Mouse (Mus musculus) 3T3-L1 (cell line): ENCODE data around the gene Cutc.

Source experiments
- DNase-seq: peaks from one replicate; pipeline ENCODE4 v3.0.0-alpha.2; 2015; ENCODE audit warnings: low read depth, low spot score

The Cutc gene

GRCm38 (mm10) chr19:43752489-43753225, at the start of gene Cutc, which contains the start of gene Cox15:
TSS of gene Cutc (plus strand) at chr19:43752996.
TSS of gene Cox15 (minus strand) at chr19:43753000.
- DNase-seq: peak; percentile 95

- no peak for DNase-seq
Measured at GRCm38 (mm10) chr19:43704211-43704610, 48.6 kb upstream of the Cutc start.

GRCm38 (mm10) chr19:43704787-43705497, 47.9 kb upstream of the Cutc start:
- no peak for DNase-seq

DNA sequence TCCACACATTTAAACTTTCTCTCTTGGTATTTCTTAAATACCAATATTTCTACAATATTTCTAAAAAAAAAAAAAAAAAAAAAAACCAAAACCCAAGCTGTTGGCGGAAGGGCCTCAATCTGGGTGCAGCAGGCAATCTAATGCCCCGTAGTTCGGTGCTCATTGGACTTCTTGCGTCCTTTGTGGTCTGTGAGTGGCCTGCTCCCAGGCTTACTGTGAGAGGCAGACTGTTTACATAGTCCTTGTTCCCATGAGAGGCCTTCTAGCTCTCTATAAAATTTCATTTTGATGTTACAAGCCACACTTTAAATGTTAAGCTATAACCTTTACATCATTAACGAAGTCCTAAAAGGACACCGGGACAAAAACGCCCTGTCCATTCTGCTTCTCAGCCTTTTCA, 44.6 kb upstream of the Cutc start:
- no peak for DNase-seq

DNA sequence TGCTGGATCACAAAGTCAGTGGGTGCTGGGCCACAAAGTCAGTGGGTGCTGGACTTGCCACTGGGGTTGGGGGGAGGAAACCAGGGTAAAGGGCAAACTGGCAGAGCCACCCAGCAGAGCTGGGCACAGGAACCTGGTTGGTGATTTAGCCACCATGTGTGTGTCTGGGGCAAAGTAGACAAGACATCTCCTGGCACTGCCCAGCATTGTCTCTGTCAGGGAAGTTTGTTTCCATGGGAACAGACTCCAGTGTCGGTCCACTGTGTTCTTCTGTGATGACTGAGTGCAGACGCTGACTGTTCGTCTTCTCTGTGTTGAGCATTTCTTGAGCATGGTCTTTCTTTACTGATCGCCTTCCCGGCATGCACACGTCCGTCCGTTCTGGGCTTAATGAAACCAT, 43.5 kb upstream of the Cutc start:
- DNase-seq: no peak

GRCm38 (mm10) chr19:43711159-43711916, 41.5 kb upstream of the Cutc start:
- DNase-seq: no peak

DNA sequence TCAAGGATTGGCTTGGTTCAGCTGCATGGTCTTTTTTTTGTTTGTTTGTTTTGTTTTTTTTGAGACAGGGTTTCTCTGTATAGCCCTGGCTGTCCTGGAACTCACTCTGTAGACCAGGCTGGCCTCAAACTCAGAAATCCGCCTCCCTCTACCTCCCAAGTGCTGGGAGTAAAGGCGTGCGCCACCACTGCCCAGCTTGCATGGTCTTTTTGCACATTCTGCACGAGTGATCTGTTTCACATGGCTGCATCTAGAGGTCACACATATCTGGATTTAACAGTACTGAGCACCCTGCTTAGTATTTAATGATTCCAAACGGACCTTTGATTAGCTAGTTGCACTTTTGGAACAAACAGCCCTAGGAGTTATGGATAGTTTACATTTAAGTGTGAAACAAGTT, 40.8 kb upstream of the Cutc start:
- DNase-seq: no peak

DNA sequence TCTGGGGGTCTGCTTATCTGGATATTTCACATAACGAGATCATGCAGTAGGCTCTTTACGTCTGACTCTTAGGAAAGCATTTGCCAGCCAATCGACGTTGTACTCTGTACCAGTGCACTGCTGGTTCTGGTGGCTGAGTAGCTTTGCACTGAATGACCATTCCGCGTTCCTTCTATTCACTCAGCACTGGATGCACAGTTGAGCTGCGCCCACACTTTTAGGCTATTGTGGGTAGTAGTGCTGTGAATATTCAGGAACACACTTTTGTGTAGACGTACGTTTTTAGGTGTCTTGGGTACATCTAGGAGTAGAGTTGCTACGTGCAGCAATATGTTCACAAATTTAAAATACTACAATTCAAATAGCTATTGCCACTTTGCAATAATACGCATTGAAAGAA, 32.7 kb upstream of the Cutc start:
- DNase-seq: no peak

- DNase-seq: no peak
Measured at GRCm38 (mm10) chr19:43722891-43723290, 29.9 kb upstream of the Cutc start.

DNA sequence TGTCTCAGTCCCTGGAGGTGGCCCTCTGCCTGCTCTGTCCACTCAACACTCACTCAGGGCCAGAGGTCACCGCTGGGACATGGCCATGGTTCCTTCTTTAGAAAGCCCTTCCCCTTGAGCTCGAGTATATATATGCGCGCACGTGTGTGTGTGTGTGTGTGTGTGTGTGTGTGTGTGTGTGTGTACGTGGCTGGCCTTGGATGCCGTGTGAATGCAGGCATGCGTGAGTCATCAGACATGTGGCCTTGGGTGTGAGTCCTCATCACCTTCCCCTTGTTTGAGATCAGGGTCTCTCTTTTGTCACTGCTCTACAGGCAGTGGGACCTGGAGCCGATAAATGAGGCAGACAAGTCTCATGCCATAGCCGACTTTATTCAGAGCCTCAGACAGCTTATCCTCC, 29.3 kb upstream of the Cutc start:
- no peak for DNase-seq

- DNase-seq: no peak
Measured at GRCm38 (mm10) chr19:43724194-43724593, 28.6 kb upstream of the Cutc start.

- no peak for DNase-seq
Measured at GRCm38 (mm10) chr19:43724821-43725220, 28.0 kb upstream of the Cutc start.

- no peak for DNase-seq
Measured at GRCm38 (mm10) chr19:43726510-43727146, 26.2 kb upstream of the Cutc start.

- DNase-seq: no peak
Measured at GRCm38 (mm10) chr19:43729296-43730036, 23.3 kb upstream of the Cutc start.

DNA sequence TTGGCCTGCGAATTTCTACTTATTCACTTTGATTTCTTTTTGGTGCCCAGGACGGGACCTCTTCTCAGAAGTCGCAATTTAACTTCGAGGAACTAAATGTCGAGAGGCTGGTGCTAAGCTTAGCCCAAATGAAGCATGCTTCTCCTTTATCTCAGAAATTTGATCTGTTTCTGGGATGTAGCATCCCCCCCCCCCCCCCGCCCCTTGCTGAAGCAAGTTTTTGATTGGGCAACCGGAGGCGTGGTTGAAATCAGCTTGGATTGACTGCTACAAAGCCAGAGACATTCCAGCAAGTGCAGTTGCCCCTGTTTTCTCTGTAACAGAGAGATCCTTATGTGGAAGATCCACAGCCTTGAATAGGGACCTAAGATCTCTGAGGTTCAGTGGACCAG, 22.8 kb upstream of the Cutc start:
- DNase-seq: no peak

GRCm38 (mm10) chr19:43731157-43731556, 21.6 kb upstream of the Cutc start:
- DNase-seq: no peak

DNA sequence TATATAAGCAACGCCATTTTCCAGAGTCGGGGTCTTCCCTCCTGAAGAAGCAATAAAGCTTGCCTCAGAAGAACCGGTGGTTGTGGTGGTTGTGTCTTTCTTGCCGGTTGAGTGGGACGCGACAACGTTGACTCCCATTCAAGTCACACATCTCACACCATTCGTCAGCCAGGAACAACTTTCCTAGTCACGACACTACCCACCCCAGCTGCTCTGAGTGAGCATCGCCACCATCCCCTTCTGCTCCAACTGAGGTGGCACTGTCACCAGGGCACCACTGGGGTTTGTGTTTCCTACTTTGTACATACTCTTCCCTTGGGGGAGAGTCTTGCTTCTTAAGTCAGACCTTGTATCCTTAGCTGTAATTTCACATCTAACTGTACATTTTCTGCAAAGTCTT, 14.4 kb upstream of the Cutc start:
- DNase-seq: no peak

DNA sequence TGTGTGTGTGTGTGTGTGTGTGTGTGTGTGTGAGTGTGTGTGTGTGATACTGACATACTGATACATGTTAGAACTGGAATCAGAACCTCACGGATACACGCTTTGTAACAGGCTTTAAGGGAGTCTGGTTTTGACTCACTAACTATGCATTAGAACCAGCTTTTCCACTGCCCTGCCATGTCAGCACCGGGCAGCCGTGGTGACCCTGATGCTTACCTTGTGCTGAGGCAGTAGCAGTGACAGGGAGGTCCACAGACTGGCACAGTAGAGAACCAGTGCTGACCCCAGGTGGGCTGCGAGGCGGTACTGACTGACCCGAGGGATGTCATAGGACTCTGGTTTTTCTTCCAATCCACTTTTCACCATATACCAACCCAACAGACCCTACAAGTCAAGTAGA, 9.4 kb upstream of the Cutc start:
- DNase-seq: no peak

GRCm38 (mm10) chr19:43745740-43746139, 7.1 kb upstream of the Cutc start:
- no peak for DNase-seq

- DNase-seq: no peak
Measured at GRCm38 (mm10) chr19:43747877-43748276, 4.9 kb upstream of the Cutc start.

- no peak for DNase-seq
Measured at GRCm38 (mm10) chr19:43750008-43750407, 2.8 kb upstream of the Cutc start.
